Comparison of ENCODE assay signal across 8 mouse cellular contexts in genomic region chr12:112091054-112091453, GRCm38 (mm10). TPM values are rescaled to one million over a fixed set of nuclear protein-coding genes. Genes with fewer than 3 reads are reported as not detected.
A peak's percentile ranks its signal among the peaks of the same experiment; 100 is the strongest.
DNase-seq lines count a peak whose midpoint lies in the region; ATAC-seq lines count a peak whose summit lies in the region.

No protein-coding gene starts in this region.

- no peak for ATAC-seq in CD4-positive, CD25-positive, alpha-beta regulatory T cell, adult 4 months
- no peak for ATAC-seq in hindbrain, embryonic 14.5 days (ENCODE audit: low FRiP score)

- H3K9me3 ChIP-seq in hindbrain, embryonic 14.5 days (ENCODE audit: control insufficient read depth, low read length): no peaks in the 10 kb centered on the region

- peak overlapping the region; percentile 19; the same call in 1 of the 2 replicates for H3K4me2 ChIP-seq in hindbrain, embryonic 14.5 days (replicated peaks)

- H3K36me3 ChIP-seq in hindbrain, embryonic 14.5 days (replicated peaks; ENCODE audit: control insufficient read depth, insufficient read depth): no peaks in the 10 kb centered on the region

- H3K27me3 ChIP-seq in hindbrain, embryonic 14.5 days (ENCODE audit: control insufficient read depth, insufficient read depth, low read length): 0 out of 2 replicates have a peak, but pooled peaks cover 3% of the 10 kb centered on the region

- H3K4me3 ChIP-seq in hindbrain, embryonic 14.5 days (replicated peaks; ENCODE audit: low read length): no peak overlapping the region

- H3K9ac ChIP-seq in hindbrain, embryonic 14.5 days: no peak overlapping the region

- WGBS in hindbrain, embryonic 14.5 days: 10% methylated on average over 12 of the region's 12 CpGs

- H3K27ac ChIP-seq in hindbrain, embryonic 14.5 days: no peak overlapping the region

- peak; percentile 62 for DNase-seq in CD4-positive, CD25-positive, alpha-beta regulatory T cell, adult 2 months (ENCODE audit: low read depth, low spot score)
- peak; percentile 89 to 91 for DNase-seq in cerebellum, postnatal 14 days
- DNase-seq in frontal cortex, postnatal 25 days (ENCODE audit: low spot score in 2 of 2): peak; percentile 58 to 73
- peak; percentile 85 for DNase-seq in hindbrain, embryonic 14.5 days (ENCODE audit: low spot score)
- DNase-seq in layer of hippocampus, postnatal 10 days (ENCODE audit: low spot score in 2 of 2): peak; percentile 72 to 76
- peak; percentile 67 for DNase-seq in lung, postnatal 25 days (ENCODE audit: low spot score)
- DNase-seq in right cerebral cortex, adult 2 months (ENCODE audit: low spot score in 2 of 2): peak; percentile 85 to 87

- no peaks in the 10 kb centered on the region for H3K4me1 ChIP-seq in hindbrain, embryonic 14.5 days (replicated peaks; ENCODE audit: control insufficient read depth, insufficient read depth, low read length)

RNA-seq across cellular contexts. Expression of gene Aspg, which starts 15.4 kb away (rescaled TPM):
- polyA plus RNA-seq in CD4-positive, CD25-positive, alpha-beta regulatory T cell, adult 4 months (2017; shearing (Covaris generic)): not detected
- 0.29 and 0.46 TPM in 2 replicates for polyA plus RNA-seq in hindbrain, embryonic 14.5 days (2014; fragmentation: Nextera tagmentation; extraction: Ambion mirVana)
- total RNA-seq in layer of hippocampus, postnatal 10 days (2021): 1 to 10 TPM; 1.5 to 2.7 TPM

RNA-seq across cellular contexts. Expression of gene Kif26a, which starts 55.0 kb away (rescaled TPM):
- not detected for polyA plus RNA-seq in CD4-positive, CD25-positive, alpha-beta regulatory T cell, adult 4 months (2017; shearing (Covaris generic))
- polyA plus RNA-seq in hindbrain, embryonic 14.5 days (2014; fragmentation: Nextera tagmentation; extraction: Ambion mirVana): 3.1 and 3.4 TPM in 2 replicates
- 10 to 100 TPM in 1 of 2 experiments, 1 to 10 TPM in 1; 7.6 to 10.0 TPM for total RNA-seq in layer of hippocampus, postnatal 10 days (2021)
